In genomic region chr5:109466576-109467506, GRCm38 (mm10) we compare ENCODE assay signal across 9 mouse cellular contexts. TPM values are rescaled to one million over a fixed set of nuclear protein-coding genes. Genes with fewer than 3 reads are reported as not detected.
DNase-seq lines count a peak whose midpoint lies in the region; ATAC-seq lines count a peak whose summit lies in the region.
"Had no signal": no experiment of that assay in that cellular context is flagged by ENCODE, and none has a peak within 500 bp of the region (broad histone marks: within the 10 kb centered on the region; RNA-seq: fewer than 3 reads in every experiment).

No protein-coding gene starts in this region.

- H3K9ac ChIP-seq in heart, embryonic 11.5 days (ENCODE audit: low read depth, low read length): peak overlapping the region; percentile 56; the same call in 1 of the 2 replicates
- no peak overlapping the region for H3K9ac ChIP-seq in forebrain, embryonic 16.5 days (replicated peaks; ENCODE audit: low read depth, low read length)
- H3K9ac ChIP-seq in kidney, embryonic 16.5 days (replicated peaks; ENCODE audit: low read length): no peak overlapping the region; the same call in 1 of the 2 replicates
- no peak overlapping the region for H3K9ac ChIP-seq in liver, embryonic 15.5 days

- H3K36me3 ChIP-seq in heart, embryonic 11.5 days (ENCODE audit: control insufficient read depth, insufficient read depth, low read length): no peaks in the 10 kb centered on the region
- no peaks in the 10 kb centered on the region for H3K36me3 ChIP-seq in forebrain, embryonic 16.5 days (ENCODE audit: control insufficient read depth, insufficient read depth)
- no peaks in the 10 kb centered on the region for H3K36me3 ChIP-seq in kidney, embryonic 16.5 days (ENCODE audit: insufficient read depth, low read length)
- H3K36me3 ChIP-seq in liver, embryonic 15.5 days (replicated peaks): no peaks in the 10 kb centered on the region

- no peaks in the 10 kb centered on the region for H3K4me1 ChIP-seq in heart, embryonic 11.5 days (ENCODE audit: control insufficient read depth, insufficient read depth, low read length)
- no peaks in the 10 kb centered on the region for H3K4me1 ChIP-seq in forebrain, embryonic 16.5 days (replicated peaks; ENCODE audit: control insufficient read depth, insufficient read depth, low read length)
- H3K4me1 ChIP-seq in kidney, embryonic 16.5 days (ENCODE audit: insufficient read depth, low read length): no peaks in the 10 kb centered on the region
- no peaks in the 10 kb centered on the region for H3K4me1 ChIP-seq in liver, embryonic 15.5 days (replicated peaks)

- H3K9me3 ChIP-seq in heart, embryonic 11.5 days (replicated peaks; ENCODE audit: control insufficient read depth, low read length): no peaks in the 10 kb centered on the region; the same call in 1 of the 2 replicates
- H3K9me3 ChIP-seq in forebrain, embryonic 16.5 days (ENCODE audit: control insufficient read depth, low read length): peaks cover 4% of the 10 kb centered on the region
- H3K9me3 ChIP-seq in kidney, embryonic 16.5 days (ENCODE audit: low read length): 0 out of 2 replicates have a peak, but pooled peaks cover 3% of the 10 kb centered on the region
- no peaks in the 10 kb centered on the region for H3K9me3 ChIP-seq in liver, embryonic 15.5 days (replicated peaks)

- DNase-seq in heart, adult 8-10 months (ENCODE audit: low spot score): no peak
- peak; percentile 49 to 61 for DNase-seq in adrenal gland, postnatal 36 days
- DNase-seq in right cerebral cortex, postnatal 10 days (ENCODE audit: low spot score in 2 of 2): peak; percentile 28 to 48

- no peak overlapping the region for H3K27ac ChIP-seq in heart, embryonic 11.5 days (ENCODE audit: low read depth, low read length)
- no peak overlapping the region for H3K27ac ChIP-seq in forebrain, embryonic 16.5 days (ENCODE audit: low read length)
- no peak overlapping the region for H3K27ac ChIP-seq in kidney, embryonic 16.5 days (ENCODE audit: low read length)
- no peak overlapping the region for H3K27ac ChIP-seq in liver, embryonic 15.5 days (replicated peaks)

- peak; percentile 86 for ATAC-seq in heart, embryonic 11.5 days (replicated peaks; ENCODE audit: insufficient number of reproducible peaks, low FRiP score, low TSS enrichment)
- peak; percentile 36; the same call in 1 of the 2 replicates for ATAC-seq in forebrain, embryonic 16.5 days
- ATAC-seq in kidney, embryonic 16.5 days (ENCODE audit: low FRiP score, low TSS enrichment): peak; percentile 98
- peak; percentile 28; the same call in 1 of the 2 replicates for ATAC-seq in liver, embryonic 15.5 days (ENCODE audit: insufficient read depth)
- ATAC-seq in megakaryocyte-erythroid progenitor cell, adult 5-6 weeks (replicated peaks; ENCODE audit: low FRiP score, low TSS enrichment, poor library complexity, severe bottlenecking): no peak

- H3K4me2 ChIP-seq in heart, embryonic 11.5 days: peak overlapping the region; percentile 56
- peak overlapping the region; percentile 29 for H3K4me2 ChIP-seq in forebrain, embryonic 16.5 days (ENCODE audit: low read length)
- H3K4me2 ChIP-seq in kidney, embryonic 16.5 days (replicated peaks; ENCODE audit: low read depth, low read length): peak overlapping the region; percentile 51
- 0 out of 2 replicates have a peak overlapping the region, but pooled peaks have one; percentile 6 for H3K4me2 ChIP-seq in liver, embryonic 15.5 days

- no peaks in the 10 kb centered on the region for H3K27me3 ChIP-seq in heart, embryonic 11.5 days (ENCODE audit: control insufficient read depth, insufficient read depth, low read length)
- H3K27me3 ChIP-seq in forebrain, embryonic 16.5 days (replicated peaks; ENCODE audit: control insufficient read depth, insufficient read depth, low read length): no peaks in the 10 kb centered on the region
- H3K27me3 ChIP-seq in kidney, embryonic 16.5 days (ENCODE audit: insufficient read depth, low read length): no peaks in the 10 kb centered on the region
- H3K27me3 ChIP-seq in liver, embryonic 15.5 days: no peaks in the 10 kb centered on the region

- peak overlapping the region; percentile 36 for H3K4me3 ChIP-seq in heart, embryonic 11.5 days (ENCODE audit: low read depth, low read length)
- H3K4me3 ChIP-seq in forebrain, embryonic 16.5 days (replicated peaks; ENCODE audit: low read length): peak overlapping the region; percentile 23
- H3K4me3 ChIP-seq in kidney, embryonic 16.5 days (ENCODE audit: low read length): peak overlapping the region; percentile 41
- peak overlapping the region; percentile 17; the same call in 1 of the 2 replicates for H3K4me3 ChIP-seq in liver, embryonic 15.5 days (replicated peaks)

- 15% methylated on average over 20 of the region's 21 CpGs for WGBS in heart, embryonic 11.5 days (ENCODE audit: insufficient replicate concordance)
- 24% methylated on average over 20 of the region's 21 CpGs for WGBS in forebrain, embryonic 16.5 days
- WGBS in kidney, embryonic 16.5 days: 22% methylated on average over 19 of the region's 21 CpGs
- 21% methylated on average over 17 of the region's 21 CpGs for WGBS in liver, embryonic 15.5 days (ENCODE audit: insufficient replicate concordance)

RNA-seq across cellular contexts. Expression of gene Vmn2r17, which starts 47.4 kb away (rescaled TPM):
- polyA plus RNA-seq in heart, embryonic 11.5 days (2014; fragmentation: Nextera tagmentation; extraction: Ambion mirVana): not detected in 2 replicates
- not detected for total RNA-seq in heart, adult 8-10 months (2022)
- total RNA-seq in adrenal gland, postnatal 36 days (2021): not detected
- polyA plus RNA-seq in forebrain, embryonic 16.5 days (2015; fragmentation: Nextera tagmentation; extraction: Ambion mirVana): not detected in 2 replicates
- not detected in 2 replicates for polyA plus RNA-seq in kidney, embryonic 16.5 days (2015; fragmentation: Nextera tagmentation; extraction: Ambion mirVana)
- not detected in 2 replicates for polyA plus RNA-seq in liver, embryonic 15.5 days (2015; fragmentation: Nextera tagmentation; extraction: Ambion mirVana)
- not detected in 2 replicates for total RNA-seq in megakaryocyte-erythroid progenitor cell, adult 5-6 weeks (2014; fragmentation: Nextera tagmentation)
- total RNA-seq in megakaryocyte-erythroid progenitor cell, adult 5-6 weeks (2017): not detected in 2 replicates
- total RNA-seq: layer of hippocampus, postnatal 25 days had no signal

Comparison
In these comparisons a context has a peak if more than half of its experiments do, and no peak if none do; other contexts are left out.
1. H3K4me2 ChIP-seq: peak in every context shown above with its lines; median percentile 56 in heart, embryonic 11.5 days; 51 in kidney, embryonic 16.5 days; 29 in forebrain, embryonic 16.5 days; 6 in liver, embryonic 15.5 days.